Mouse (Mus musculus) cerebellum, adult 2 months (tissue): ENCODE data around the gene Dnah14.

Experiments used
- CTCF ChIP-seq: fragments of 200-500 bp; IDR thresholded peaks from 2 replicates; pipeline ENCODE4 v1.5.1; 2011; ENCODE audit warnings: low read depth, mild to moderate bottlenecking, control low read depth, low read length, moderate library complexity, borderline replicate concordance; ENCODE audit not compliant: insufficient read depth
- POLR2A ChIP-seq: fragments of 200-500 bp; IDR thresholded peaks from 2 replicates; pipeline ENCODE4 v1.6.1; 2011; ENCODE audit warnings: low read length, control low read depth, borderline replicate concordance; ENCODE audit not compliant: insufficient read depth

DNA sequence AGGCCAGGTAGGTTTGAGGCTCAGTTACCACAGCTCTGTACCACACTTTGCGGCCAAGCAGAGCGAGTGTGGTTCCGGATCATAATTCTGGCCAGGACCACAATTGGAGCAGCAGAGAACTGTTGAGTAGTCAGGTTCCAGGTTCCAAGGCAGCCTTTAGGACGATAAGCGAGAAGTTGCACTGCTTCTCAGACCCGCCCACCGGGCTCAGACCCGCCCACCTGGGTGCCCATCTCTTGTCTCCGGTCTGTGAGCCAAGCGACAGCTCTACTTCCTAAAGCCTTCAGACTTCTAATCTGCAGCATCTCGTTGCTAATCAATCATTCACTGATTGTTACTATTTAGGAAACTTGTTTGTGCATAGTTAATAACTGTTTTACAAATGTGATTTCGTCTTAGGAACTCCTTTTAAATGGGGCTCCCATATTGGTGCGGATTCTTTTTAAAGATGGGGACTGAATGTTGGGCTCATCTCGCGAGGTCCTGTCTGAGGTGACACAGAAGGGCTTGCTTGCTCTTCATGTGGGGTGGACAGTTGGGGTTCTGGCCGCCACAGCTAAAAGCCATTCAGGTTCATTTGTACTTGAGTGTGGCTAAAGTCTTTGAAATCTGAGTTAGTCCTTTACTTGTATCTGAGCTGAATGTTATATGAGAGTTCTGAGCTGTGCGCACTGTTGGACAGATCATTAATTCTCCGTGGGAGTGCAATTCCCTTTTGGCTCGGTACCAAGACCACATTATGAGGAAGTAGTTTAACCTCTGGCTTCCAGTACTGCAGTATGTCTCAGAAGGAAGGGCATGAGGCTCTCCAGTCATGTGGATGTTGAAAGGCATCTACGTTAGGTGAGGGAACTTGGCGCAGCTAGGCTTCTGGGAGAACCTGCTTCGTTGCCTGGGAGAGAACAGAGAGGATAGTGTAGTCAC is 36.3 kb upstream of the Dnah14 start:
- TF ChIP-seq CTCF (no peak), POLR2A (no peak)
